Mouse (Mus musculus) cerebellum, adult 11-12 months (tissue): ENCODE results near the gene Sun3.

Source experiments
- DNase-seq: peaks from one replicate; pipeline ENCODE4 v3.0.0; 2022

Sun3 gene

GRCm38 (mm10) chr11:9048703-9049060 lies at the start of gene Sun3:
Gene Sun3 (minus strand): TSS chr11:9048991.
- DNase-seq, result peak; percentile 2

- DNase-seq, result no peak
Measured at GRCm38 (mm10) chr11:9076444-9076843, 27.7 kb upstream of the Sun3 start.

GRCm38 (mm10) chr11:9060484-9060883 lies 11.7 kb upstream of the Sun3 start:
- DNase-seq, result no peak

GRCm38 (mm10) chr11:9060029-9060428 lies 11.2 kb upstream of the Sun3 start:
- no peak for DNase-seq

- no peak for DNase-seq
Measured at GRCm38 (mm10) chr11:9057711-9058110, 8.9 kb upstream of the Sun3 start.

- no peak for DNase-seq
Measured at GRCm38 (mm10) chr11:9056937-9057336, 8.1 kb upstream of the Sun3 start.

- no peak for DNase-seq
Measured at GRCm38 (mm10) chr11:9051895-9052294, 3.1 kb upstream of the Sun3 start.

- no peak for DNase-seq
Measured at GRCm38 (mm10) chr11:9050241-9050640, 1.4 kb upstream of the Sun3 start.

- peak; percentile 22 for DNase-seq
Measured at GRCm38 (mm10) chr11:9048011-9048702, 634 bp downstream of the Sun3 start, which contains the start of gene Gm11992. Gene Gm11992 (plus strand): TSS chr11:9048594.

GRCm38 (mm10) chr11:9047044-9047443 lies 1.7 kb downstream of the Sun3 start:
- DNase-seq, result no peak

- no peak for DNase-seq
Measured at GRCm38 (mm10) chr11:9046546-9046945, 2.2 kb downstream of the Sun3 start.

GRCm38 (mm10) chr11:9031530-9031929 lies 17.3 kb downstream of the Sun3 start:
- DNase-seq, result no peak

GRCm38 (mm10) chr11:9025211-9025610 lies 23.6 kb downstream of the Sun3 start:
- DNase-seq, result no peak

GRCm38 (mm10) chr11:9024782-9025181 lies 24.0 kb downstream of the Sun3 start:
- DNase-seq, result no peak

- DNase-seq, result no peak
Measured at GRCm38 (mm10) chr11:9020207-9020606, 28.6 kb downstream of the Sun3 start.

- no peak for DNase-seq
Measured at GRCm38 (mm10) chr11:9018491-9019267, 30.1 kb downstream of the Sun3 start.

GRCm38 (mm10) chr11:9014740-9015139 lies 34.1 kb downstream of the Sun3 start:
- no peak for DNase-seq

GRCm38 (mm10) chr11:9011348-9011747 lies 37.4 kb downstream of the Sun3 start:
- DNase-seq, result no peak

GRCm38 (mm10) chr11:9010853-9011339 lies 37.9 kb downstream of the Sun3 start, which contains the start of gene Hus1:
Gene Hus1 (minus strand): TSS chr11:9011191.
- DNase-seq, result peak; percentile 85

GRCm38 (mm10) chr11:9010416-9010815 lies 38.4 kb downstream of the Sun3 start:
- DNase-seq, result peak; percentile 53

- DNase-seq, result no peak
Measured at GRCm38 (mm10) chr11:9008761-9009160, 40.0 kb downstream of the Sun3 start.

- no peak for DNase-seq
Measured at GRCm38 (mm10) chr11:8988084-8988483, 60.7 kb downstream of the Sun3 start.

- DNase-seq, result no peak
Measured at GRCm38 (mm10) chr11:8986058-8986457, 62.7 kb downstream of the Sun3 start.

GRCm38 (mm10) chr11:8983237-8983861 lies 65.4 kb downstream of the Sun3 start:
- DNase-seq, result peak; percentile 25
